Mouse (Mus musculus) layer of hippocampus, adult 9-10 months (tissue): ENCODE data around the gene Sdccag8.

ENCODE experiments used
- DNase-seq: peaks from one replicate; pipeline ENCODE4 v3.0.0; 2022; ENCODE audit warnings: low spot score

The Sdccag8 gene

GRCm38 (mm10) chr1:177065732-177066131 lies 251.3 kb downstream of the Sdccag8 start:
- DNase-seq: no peak

- no peak for DNase-seq
Observed at GRCm38 (mm10) chr1:177067123-177067646, 252.7 kb downstream of the Sdccag8 start.

GRCm38 (mm10) chr1:177069161-177069560 lies 254.7 kb downstream of the Sdccag8 start:
- DNase-seq: no peak
